ENCODE assay signal across 32 mouse cellular contexts in the genomic region with DNA sequence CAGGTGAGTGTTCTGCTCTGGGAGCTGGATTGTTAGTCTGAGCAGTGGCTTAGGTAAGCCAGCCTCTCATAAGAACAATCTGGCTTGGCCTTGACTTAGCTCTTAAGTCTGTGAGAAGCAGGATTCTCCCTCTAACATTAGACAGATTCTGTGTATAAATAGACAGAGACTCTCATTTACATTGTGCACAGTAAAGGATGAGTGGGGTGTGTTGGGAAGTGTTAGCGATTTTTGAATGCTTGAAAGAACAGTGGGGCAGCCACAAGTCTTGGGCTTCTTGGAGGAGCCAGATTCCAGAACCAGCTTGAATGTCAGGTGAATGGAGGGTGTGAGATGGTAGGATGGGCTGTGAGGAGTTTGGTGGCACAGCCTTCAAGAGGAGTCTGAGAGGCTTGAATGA. TPM values are rescaled to one million over a fixed set of nuclear protein-coding genes. Genes with fewer than 3 reads are reported as not detected.
A peak's percentile ranks its signal among the peaks of the same experiment; 100 is the strongest.
DNase-seq lines count a peak whose midpoint lies in the region; ATAC-seq and TF ChIP-seq lines count a peak whose summit lies in the region.
"Had no signal": no experiment of that assay in that cellular context is flagged by ENCODE, and none has a peak within 500 bp of the region (broad histone marks: within the 10 kb centered on the region; RNA-seq: fewer than 3 reads in every experiment).

No protein-coding gene starts in this region.

- 0 out of 2 replicates have a peak overlapping the region, but pooled peaks have one; percentile 39 for H3K27ac ChIP-seq in kidney, adult 2 months (ENCODE audit: insufficient read depth, low read depth, low read length)
- H3K27ac ChIP-seq in kidney, embryonic 14.5 days (ENCODE audit: low read depth, low read length), result no peak overlapping the region
- peak overlapping the region; percentile 28; the same call in 1 of the 2 replicates for H3K27ac ChIP-seq in liver, embryonic 11.5 days (ENCODE audit: low read depth, low read length)
- 0 out of 2 replicates have a peak overlapping the region, but pooled peaks have one; percentile 17 for H3K27ac ChIP-seq in limb, embryonic 15.5 days
- peak overlapping the region; percentile 82 for H3K27ac ChIP-seq in stomach, postnatal 0 days (replicated peaks)
- no peak overlapping the region for H3K27ac ChIP-seq in hindbrain, postnatal 0 days
- H3K27ac ChIP-seq: embryonic facial prominence, embryonic 15.5 days; gastrocnemius, adult 2 months; heart, embryonic 15.5 days; hindbrain, embryonic 14.5 days; midbrain, embryonic 12.5 days had no signal

- H3K9ac ChIP-seq in kidney, embryonic 14.5 days (ENCODE audit: low read depth, low read length), result no peak overlapping the region
- no peak overlapping the region for H3K9ac ChIP-seq in liver, embryonic 11.5 days (ENCODE audit: low read depth, low read length)
- no peak overlapping the region for H3K9ac ChIP-seq in limb, embryonic 15.5 days
- no peak overlapping the region for H3K9ac ChIP-seq in stomach, postnatal 0 days (ENCODE audit: low read length)
- no peak overlapping the region for H3K9ac ChIP-seq in hindbrain, postnatal 0 days (replicated peaks; ENCODE audit: low read length)
- H3K9ac ChIP-seq: embryonic facial prominence, embryonic 15.5 days; heart, embryonic 15.5 days; hindbrain, embryonic 14.5 days; midbrain, embryonic 12.5 days had no signal

- no peak for TF ChIP-seq CTCF in kidney, adult 2 months (conservative IDR thresholded peaks at IDR 0.05; ENCODE audit: insufficient read depth, insufficient read length, low read depth, low read length)
- no peak for TF ChIP-seq CTCF in stomach, postnatal 0 days (IDR thresholded peaks at IDR 0.05; ENCODE audit: low read depth)
- no peak for TF ChIP-seq CTCF in hindbrain, postnatal 0 days (IDR thresholded peaks at IDR 0.05; ENCODE audit: low read depth)

- no peak for DNase-seq in kidney, adult 2 months
- DNase-seq in liver, embryonic 11.5 days (ENCODE audit: low spot score), result no peak
- DNase-seq in liver, result no peak
- DNase-seq in stomach, postnatal 0 days (ENCODE audit: low spot score), result no peak
- DNase-seq in hindbrain, postnatal 0 days (ENCODE audit: low spot score), result no peak
- DNase-seq: adrenal gland, postnatal 14 days; B cell, adult 2 months; cerebellum, adult 9-11 months; gastrocnemius, adult 2 months; heart, postnatal 36 days; kidney, postnatal 10 days; lung, adult 18-20 months; lung, postnatal 10 days; thymus, postnatal 36 days had no signal

- no peaks in the 10 kb centered on the region for H3K36me3 ChIP-seq in kidney, adult 2 months (ENCODE audit: control insufficient read depth, insufficient read depth, low read length)
- H3K36me3 ChIP-seq in kidney, embryonic 14.5 days (ENCODE audit: control insufficient read depth, insufficient read depth, low read length), result no peaks in the 10 kb centered on the region
- no peaks in the 10 kb centered on the region for H3K36me3 ChIP-seq in liver, embryonic 11.5 days (ENCODE audit: control insufficient read depth, insufficient read depth, low read length)
- H3K36me3 ChIP-seq in limb, embryonic 15.5 days, result peaks cover 8% of the 10 kb centered on the region; the same call in 1 of the 2 replicates
- H3K36me3 ChIP-seq in stomach, postnatal 0 days (ENCODE audit: control insufficient read depth, insufficient read depth, low read length), result no peaks in the 10 kb centered on the region
- H3K36me3 ChIP-seq in hindbrain, postnatal 0 days (ENCODE audit: insufficient read depth, low read length), result no peaks in the 10 kb centered on the region; the same call in 1 of the 2 replicates
- H3K36me3 ChIP-seq: embryonic facial prominence, embryonic 15.5 days; heart, embryonic 15.5 days had no signal

- H3K4me2 ChIP-seq in kidney, embryonic 14.5 days (replicated peaks; ENCODE audit: low read depth, low read length), result no peak overlapping the region
- peak overlapping the region; percentile 15 for H3K4me2 ChIP-seq in liver, embryonic 11.5 days
- no peak overlapping the region for H3K4me2 ChIP-seq in limb, embryonic 15.5 days
- no peak overlapping the region for H3K4me2 ChIP-seq in stomach, postnatal 0 days (replicated peaks; ENCODE audit: low read depth)
- H3K4me2 ChIP-seq in hindbrain, postnatal 0 days (ENCODE audit: low read depth, low read length), result no peak overlapping the region
- H3K4me2 ChIP-seq: embryonic facial prominence, embryonic 15.5 days; heart, embryonic 15.5 days; hindbrain, embryonic 14.5 days; midbrain, embryonic 12.5 days had no signal

- no peaks in the 10 kb centered on the region for H3K9me3 ChIP-seq in kidney, embryonic 14.5 days (ENCODE audit: control insufficient read depth, low read length)
- H3K9me3 ChIP-seq in liver, embryonic 11.5 days (ENCODE audit: control insufficient read depth, low read length), result no peaks in the 10 kb centered on the region
- no peaks in the 10 kb centered on the region for H3K9me3 ChIP-seq in limb, embryonic 15.5 days
- H3K9me3 ChIP-seq in stomach, postnatal 0 days (ENCODE audit: control insufficient read depth, low read length), result no peaks in the 10 kb centered on the region
- no peaks in the 10 kb centered on the region for H3K9me3 ChIP-seq in hindbrain, postnatal 0 days (ENCODE audit: low read length)
- H3K9me3 ChIP-seq: embryonic facial prominence, embryonic 15.5 days; heart, embryonic 15.5 days; midbrain, embryonic 12.5 days had no signal

- no peak for TF ChIP-seq EP300 in stomach, postnatal 0 days (optimal IDR thresholded peaks at IDR 0.05)

- no peak for TF ChIP-seq POLR2A in kidney, adult 2 months (IDR thresholded peaks at IDR 0.05; ENCODE audit: low read depth, low read length)

- ATAC-seq in kidney, embryonic 14.5 days (ENCODE audit: low FRiP score, low TSS enrichment), result no peak
- ATAC-seq in liver, embryonic 11.5 days (replicated peaks; ENCODE audit: low FRiP score), result no peak
- ATAC-seq in limb, embryonic 15.5 days (ENCODE audit: insufficient number of reproducible peaks, low FRiP score, low TSS enrichment, low read depth), result no peak
- ATAC-seq in stomach, postnatal 0 days (ENCODE audit: low FRiP score, low TSS enrichment), result no peak
- no peak for ATAC-seq in hindbrain, postnatal 0 days
- ATAC-seq: forebrain, embryonic 16.5 days had no signal

- H3K4me3 ChIP-seq in kidney, adult 2 months (ENCODE audit: insufficient read depth, low read depth, low read length), result no peak overlapping the region
- H3K4me3 ChIP-seq in kidney, embryonic 14.5 days (ENCODE audit: low read length), result no peak overlapping the region
- H3K4me3 ChIP-seq in liver, embryonic 11.5 days (ENCODE audit: low read depth, low read length), result no peak overlapping the region
- no peak overlapping the region for H3K4me3 ChIP-seq in limb, embryonic 15.5 days
- no peak overlapping the region for H3K4me3 ChIP-seq in stomach, postnatal 0 days (ENCODE audit: low read depth, low read length)
- no peak overlapping the region for H3K4me3 ChIP-seq in hindbrain, postnatal 0 days (ENCODE audit: low read length)
- H3K4me3 ChIP-seq: embryonic facial prominence, embryonic 15.5 days; gastrocnemius, adult 2 months; heart, embryonic 15.5 days; midbrain, embryonic 12.5 days had no signal

- peaks cover 20% of the 10 kb centered on the region for H3K4me1 ChIP-seq in kidney, adult 2 months (ENCODE audit: control insufficient read depth, insufficient read depth, low read length)
- peaks cover 11% of the 10 kb centered on the region; the same call in 1 of the 2 replicates for H3K4me1 ChIP-seq in kidney, embryonic 14.5 days (ENCODE audit: control insufficient read depth, insufficient read depth, low read length)
- H3K4me1 ChIP-seq in liver, embryonic 11.5 days (replicated peaks; ENCODE audit: control insufficient read depth, insufficient read depth, low read length), result peaks cover 35% of the 10 kb centered on the region
- H3K4me1 ChIP-seq in limb, embryonic 15.5 days, result peaks cover 22% of the 10 kb centered on the region
- no peaks in the 10 kb centered on the region for H3K4me1 ChIP-seq in stomach, postnatal 0 days (replicated peaks; ENCODE audit: control insufficient read depth, insufficient read depth)
- no peaks in the 10 kb centered on the region; the same call in 1 of the 2 replicates for H3K4me1 ChIP-seq in hindbrain, postnatal 0 days (ENCODE audit: insufficient read depth, low read length)

- WGBS in kidney, adult 2 months, result 78% methylated on average over 1 of the region's 1 CpGs
- 79% methylated on average over 1 of the region's 1 CpGs for WGBS in kidney, embryonic 14.5 days
- 85% methylated on average over 1 of the region's 1 CpGs for WGBS in liver, embryonic 11.5 days
- WGBS in limb, embryonic 15.5 days, result 91% methylated on average over 1 of the region's 1 CpGs
- WGBS in stomach, postnatal 0 days, result 72% methylated on average over 1 of the region's 1 CpGs
- WGBS in hindbrain, postnatal 0 days, result 88% methylated on average over 1 of the region's 1 CpGs

- no peaks in the 10 kb centered on the region for H3K27me3 ChIP-seq in kidney, adult 2 months (replicated peaks; ENCODE audit: control insufficient read depth, insufficient read depth, low read length)
- no peaks in the 10 kb centered on the region for H3K27me3 ChIP-seq in kidney, embryonic 14.5 days (ENCODE audit: control insufficient read depth, insufficient read depth, low read length)
- no peaks in the 10 kb centered on the region for H3K27me3 ChIP-seq in liver, embryonic 11.5 days (replicated peaks; ENCODE audit: control insufficient read depth, insufficient read depth, low read length)
- H3K27me3 ChIP-seq in limb, embryonic 15.5 days, result no peaks in the 10 kb centered on the region
- H3K27me3 ChIP-seq in stomach, postnatal 0 days (ENCODE audit: control insufficient read depth, insufficient read depth, low read length), result no peaks in the 10 kb centered on the region
- no peaks in the 10 kb centered on the region for H3K27me3 ChIP-seq in hindbrain, postnatal 0 days (ENCODE audit: insufficient read depth, low read length)
- H3K27me3 ChIP-seq: CH12.LX; embryonic facial prominence, embryonic 15.5 days; heart, embryonic 15.5 days; midbrain, embryonic 12.5 days had no signal

RNA-seq across cellular contexts. Expression of gene Mink1, which starts 9.0 kb away (rescaled TPM):
- polyA plus RNA-seq in kidney, adult 2 months (2012; rRNA removed), result 73.1 and 91.8 TPM in 2 replicates
- polyA plus RNA-seq in kidney, embryonic 14.5 days (2014; fragmentation: Nextera tagmentation; extraction: Ambion mirVana), result 14.7 and 21.0 TPM in 2 replicates
- 15.6 and 16.0 TPM in 2 replicates for polyA plus RNA-seq in liver, embryonic 11.5 days (2014; fragmentation: Nextera tagmentation; extraction: Ambion mirVana)
- 14.1 TPM in 2 replicates for polyA plus RNA-seq in limb, embryonic 15.5 days (2015; fragmentation: Nextera tagmentation; extraction: Ambion mirVana)
- 8.5 and 10.2 TPM in 2 replicates for polyA plus RNA-seq in stomach, postnatal 0 days (2015; fragmentation: Nextera tagmentation; extraction: Ambion mirVana)
- total RNA-seq in hindbrain, postnatal 0 days (2014; rRNA removed), result 56.6 and 73.3 TPM in 2 replicates
- 13.6 and 15.2 TPM in 2 replicates for polyA plus RNA-seq in hindbrain, postnatal 0 days (2015; fragmentation: Nextera tagmentation; extraction: Ambion mirVana)

RNA-seq across cellular contexts. Expression of gene Pld2, which starts 31.8 kb away (rescaled TPM):
- polyA plus RNA-seq in kidney, adult 2 months (2012; rRNA removed), result 16.6 and 18.0 TPM in 2 replicates
- 3.7 and 5.9 TPM in 2 replicates for polyA plus RNA-seq in kidney, embryonic 14.5 days (2014; fragmentation: Nextera tagmentation; extraction: Ambion mirVana)
- 2.7 and 3.4 TPM in 2 replicates for polyA plus RNA-seq in liver, embryonic 11.5 days (2014; fragmentation: Nextera tagmentation; extraction: Ambion mirVana)
- 10.4 and 11.9 TPM in 2 replicates for polyA plus RNA-seq in limb, embryonic 15.5 days (2015; fragmentation: Nextera tagmentation; extraction: Ambion mirVana)
- 16.2 and 17.7 TPM in 2 replicates for polyA plus RNA-seq in stomach, postnatal 0 days (2015; fragmentation: Nextera tagmentation; extraction: Ambion mirVana)
- total RNA-seq in hindbrain, postnatal 0 days (2014; rRNA removed), result 46.0 and 64.3 TPM in 2 replicates
- polyA plus RNA-seq in hindbrain, postnatal 0 days (2015; fragmentation: Nextera tagmentation; extraction: Ambion mirVana), result 17.7 and 19.1 TPM in 2 replicates

RNA-seq across cellular contexts. Expression of gene Gm40193, which starts 38.9 kb away (rescaled TPM):
- polyA plus RNA-seq in kidney, adult 2 months (2012; rRNA removed), result not detected in 2 replicates
- not detected in 2 replicates for polyA plus RNA-seq in kidney, embryonic 14.5 days (2014; fragmentation: Nextera tagmentation; extraction: Ambion mirVana)
- polyA plus RNA-seq in liver, embryonic 11.5 days (2014; fragmentation: Nextera tagmentation; extraction: Ambion mirVana), result not detected in 2 replicates
- polyA plus RNA-seq in limb, embryonic 15.5 days (2015; fragmentation: Nextera tagmentation; extraction: Ambion mirVana), result not detected in 2 replicates
- polyA plus RNA-seq in stomach, postnatal 0 days (2015; fragmentation: Nextera tagmentation; extraction: Ambion mirVana), result not detected in 2 replicates
- total RNA-seq in hindbrain, postnatal 0 days (2014; rRNA removed), result not detected in 2 replicates
- polyA plus RNA-seq in hindbrain, postnatal 0 days (2015; fragmentation: Nextera tagmentation; extraction: Ambion mirVana), result not detected in 2 replicates
- total RNA-seq: adrenal gland, postnatal 14 days; CH12.LX; common myeloid progenitor, adult 5-6 weeks; gastrocnemius, adult 2 months; gastrocnemius, postnatal 4 days; heart, adult 8-10 months; heart, postnatal 36 days; layer of hippocampus, postnatal 14 days; left cerebral cortex, postnatal 10 days; monocyte, adult 5-6 weeks had no signal
- polyA plus RNA-seq: brain, embryonic 14.5 days; forebrain, embryonic 16.5 days; heart, embryonic 15.5 days; hindbrain, embryonic 14.5 days; intestine, embryonic 14.5 days; midbrain, embryonic 12.5 days; neural tube, embryonic 11.5 days had no signal

RNA-seq across cellular contexts. Expression of gene 4930544D05Rik, which starts 44.0 kb away (rescaled TPM):
- 0.29 TPM in 1 of 2 replicates, not detected in the other for polyA plus RNA-seq in kidney, adult 2 months (2012; rRNA removed)
- polyA plus RNA-seq in kidney, embryonic 14.5 days (2014; fragmentation: Nextera tagmentation; extraction: Ambion mirVana), result not detected in 2 replicates
- polyA plus RNA-seq in liver, embryonic 11.5 days (2014; fragmentation: Nextera tagmentation; extraction: Ambion mirVana), result not detected in 2 replicates
- polyA plus RNA-seq in limb, embryonic 15.5 days (2015; fragmentation: Nextera tagmentation; extraction: Ambion mirVana), result not detected in 2 replicates
- not detected in 2 replicates for polyA plus RNA-seq in stomach, postnatal 0 days (2015; fragmentation: Nextera tagmentation; extraction: Ambion mirVana)
- not detected in 2 replicates for total RNA-seq in hindbrain, postnatal 0 days (2014; rRNA removed)
- polyA plus RNA-seq in hindbrain, postnatal 0 days (2015; fragmentation: Nextera tagmentation; extraction: Ambion mirVana), result not detected in 2 replicates
- total RNA-seq: adrenal gland, postnatal 14 days; common myeloid progenitor, adult 5-6 weeks; gastrocnemius, adult 2 months; gastrocnemius, postnatal 4 days; heart, adult 8-10 months; heart, postnatal 36 days; monocyte, adult 5-6 weeks had no signal
- polyA plus RNA-seq: brain, embryonic 14.5 days; embryonic facial prominence, embryonic 15.5 days; forebrain, embryonic 16.5 days; heart, embryonic 15.5 days; hindbrain, embryonic 14.5 days; intestine, embryonic 14.5 days; limb, embryonic 14.5 days; midbrain, embryonic 12.5 days; neural tube, embryonic 11.5 days had no signal

RNA-seq across cellular contexts. Expression of gene Psmb6, which starts 46.5 kb away (rescaled TPM):
- polyA plus RNA-seq in kidney, adult 2 months (2012; rRNA removed), result 335 and 398 TPM in 2 replicates
- polyA plus RNA-seq in kidney, embryonic 14.5 days (2014; fragmentation: Nextera tagmentation; extraction: Ambion mirVana), result 823 and 914 TPM in 2 replicates
- 619 and 649 TPM in 2 replicates for polyA plus RNA-seq in liver, embryonic 11.5 days (2014; fragmentation: Nextera tagmentation; extraction: Ambion mirVana)
- polyA plus RNA-seq in limb, embryonic 15.5 days (2015; fragmentation: Nextera tagmentation; extraction: Ambion mirVana), result 660 and 698 TPM in 2 replicates
- 516 and 537 TPM in 2 replicates for polyA plus RNA-seq in stomach, postnatal 0 days (2015; fragmentation: Nextera tagmentation; extraction: Ambion mirVana)
- 409 and 504 TPM in 2 replicates for total RNA-seq in hindbrain, postnatal 0 days (2014; rRNA removed)
- 829 and 887 TPM in 2 replicates for polyA plus RNA-seq in hindbrain, postnatal 0 days (2015; fragmentation: Nextera tagmentation; extraction: Ambion mirVana)

Comparison
In these comparisons a context has a peak if more than half of its experiments do, and no peak if none do; other contexts are left out.
1. H3K27ac ChIP-seq: peak in kidney, adult 2 months (single experiment), liver, embryonic 11.5 days (single experiment), limb, embryonic 15.5 days (single experiment) and stomach, postnatal 0 days (single experiment); none in kidney, embryonic 14.5 days (single experiment) and hindbrain, postnatal 0 days (single experiment).